Mouse (Mus musculus): ENCODE results near the gene Nptn. TPM values are rescaled to one million over a fixed set of nuclear protein-coding genes. Genes with fewer than 3 reads are reported as not detected.
A peak's percentile ranks its signal among the peaks of the same experiment; 100 is the strongest.
"Not testable (repeated sequence)": the region's sequence is repeated elsewhere in the genome, so short reads cannot be mapped to it uniquely, and the experiment has no call there.

Gene Nptn
- polyA plus RNA-seq, 1 experiment: 44.6 TPM

DNA sequence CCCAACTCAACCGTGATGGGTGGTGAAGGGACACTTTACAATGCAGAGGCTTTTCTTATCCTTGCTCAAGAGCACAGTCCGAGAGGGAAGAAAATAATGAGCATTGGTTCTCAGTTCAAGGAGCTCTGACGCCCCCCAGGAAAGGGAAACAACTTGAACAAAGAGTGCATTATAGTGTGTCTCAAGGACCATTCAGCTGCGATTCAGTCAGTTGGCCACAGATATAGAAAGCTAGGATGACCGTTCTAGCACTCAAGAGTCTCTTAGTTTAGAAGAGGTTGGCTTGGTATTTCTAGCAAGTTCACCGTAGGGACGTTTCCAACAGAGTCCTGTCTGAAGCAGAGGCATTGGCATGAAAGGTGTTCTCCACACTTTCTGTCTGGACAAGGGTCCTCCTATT is 25.4 kb upstream of the Nptn start:
- TF ChIP-seq GATA1 (IDR thresholded peaks at IDR 0.05; ENCODE audit: low read length): no peak
- no peak for TF ChIP-seq TAL1 (IDR thresholded peaks at IDR 0.05; ENCODE audit: low read length)
- Histone ChIP-seq H3K4me1 (ENCODE audit: control insufficient read depth) (peaks cover 21% of the 10 kb centered on the region), H3K36me3 (ENCODE audit: control insufficient read depth) (no peaks in the 10 kb centered on the region), H3K9me3 (ENCODE audit: control insufficient read depth, low read length) (no peaks in the 10 kb centered on the region; the same call in 1 of the 2 replicates), H3K27me3 (ENCODE audit: control insufficient read depth) (peaks cover 70% of the 10 kb centered on the region), H3K4me3 (replicated peaks) (no peak overlapping the region)

DNA sequence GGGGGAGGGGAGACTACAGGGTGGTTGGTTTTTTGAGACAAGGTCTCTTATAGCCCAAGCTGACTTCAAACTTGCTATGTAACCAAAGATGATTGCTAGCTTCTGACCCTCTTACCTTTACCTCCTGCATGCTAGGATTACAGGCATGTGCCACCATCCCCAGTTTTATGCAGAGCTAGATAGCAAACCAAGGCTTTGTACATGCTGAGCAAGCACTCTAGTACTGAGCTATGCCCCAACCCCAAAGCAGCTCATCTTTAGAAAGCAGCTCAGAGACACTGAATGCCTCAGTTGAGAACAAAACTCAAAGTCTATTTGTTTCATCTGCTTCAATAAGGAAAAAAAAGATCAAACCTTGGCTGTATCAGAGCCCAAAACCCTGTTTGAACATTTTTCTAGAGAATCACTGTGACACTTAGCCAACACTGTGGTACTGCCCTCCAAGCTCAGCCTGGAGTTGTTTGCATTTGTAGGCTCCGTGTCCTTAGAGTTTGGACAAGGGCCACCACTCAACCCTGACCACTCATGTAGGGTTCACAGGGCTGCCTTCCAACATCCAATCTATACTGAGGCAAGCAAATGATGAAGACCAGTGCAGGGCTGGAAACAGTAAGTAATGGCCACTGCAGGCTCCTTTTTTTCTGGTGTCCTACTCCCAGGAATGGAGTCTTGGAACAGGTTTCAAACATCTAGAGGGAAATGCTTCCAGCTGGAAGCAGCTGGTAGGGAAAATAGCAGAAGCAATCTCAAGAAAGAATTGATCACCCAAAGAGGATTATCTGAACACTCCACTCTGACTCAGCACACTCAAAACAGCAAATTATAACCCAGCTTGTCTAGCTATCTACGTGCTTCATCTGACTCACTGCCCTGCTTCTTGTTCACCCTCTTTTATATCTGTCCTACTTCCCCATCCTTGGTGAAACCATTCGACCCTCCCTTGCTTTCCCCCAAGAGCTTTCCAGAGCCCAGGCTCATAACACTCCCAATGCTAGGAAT is 24.3 kb upstream of the Nptn start:
- no peak for TF ChIP-seq TAL1 (IDR thresholded peaks at IDR 0.05; ENCODE audit: low read length)
- no peak for TF ChIP-seq GATA1 (IDR thresholded peaks at IDR 0.05; ENCODE audit: low read length)
- H3K36me3 ChIP-seq (ENCODE audit: control insufficient read depth): no peaks in the 10 kb centered on the region
- H3K4me1 ChIP-seq (ENCODE audit: control insufficient read depth): peaks cover 21% of the 10 kb centered on the region
- H3K27me3 ChIP-seq (ENCODE audit: control insufficient read depth): peaks cover 59% of the 10 kb centered on the region
- no peak overlapping the region for H3K4me3 ChIP-seq (replicated peaks)
- H3K9me3 ChIP-seq (ENCODE audit: control insufficient read depth, low read length): no peaks in the 10 kb centered on the region; the same call in 1 of the 2 replicates

- Histone ChIP-seq H3K27me3 (ENCODE audit: control insufficient read depth) (peaks cover 35% of the 10 kb centered on the region), H3K9me3 (ENCODE audit: control insufficient read depth, low read length) (no peaks in the 10 kb centered on the region), H3K4me3 (replicated peaks) (no peak overlapping the region), H3K4me1 (ENCODE audit: control insufficient read depth) (peaks cover 12% of the 10 kb centered on the region), H3K36me3 (ENCODE audit: control insufficient read depth) (no peaks in the 10 kb centered on the region)
- TF ChIP-seq TAL1 (IDR thresholded peaks at IDR 0.05; ENCODE audit: low read length) (no peak), GATA1 (IDR thresholded peaks at IDR 0.05; ENCODE audit: low read length) (no peak)
Observed at GRCm38 (mm10) chr9:58560211-58560610, 21.8 kb upstream of the Nptn start.

- H3K27me3 ChIP-seq (ENCODE audit: control insufficient read depth); H3K9me3 ChIP-seq (ENCODE audit: control insufficient read depth, low read length); H3K4me1 ChIP-seq (ENCODE audit: control insufficient read depth); H3K36me3 ChIP-seq (ENCODE audit: control insufficient read depth); H3K4me3 ChIP-seq (replicated peaks): not testable (repeated sequence)
Observed at GRCm38 (mm10) chr9:58565945-58566344, 16.1 kb upstream of the Nptn start.

GRCm38 (mm10) chr9:58567682-58568081 is 14.4 kb upstream of the Nptn start:
- Histone ChIP-seq H3K4me1 (ENCODE audit: control insufficient read depth) (peaks cover 2% of the 10 kb centered on the region), H3K9me3 (ENCODE audit: control insufficient read depth, low read length) (no peaks in the 10 kb centered on the region), H3K36me3 (ENCODE audit: control insufficient read depth) (no peaks in the 10 kb centered on the region), H3K27me3 (ENCODE audit: control insufficient read depth) (no peaks in the 10 kb centered on the region; the same call in 1 of the 2 replicates), H3K4me3 (replicated peaks) (no peak overlapping the region)
- no peak for TF ChIP-seq TAL1 (IDR thresholded peaks at IDR 0.05; ENCODE audit: low read length)
- TF ChIP-seq GATA1 (IDR thresholded peaks at IDR 0.05; ENCODE audit: low read length): no peak

DNA sequence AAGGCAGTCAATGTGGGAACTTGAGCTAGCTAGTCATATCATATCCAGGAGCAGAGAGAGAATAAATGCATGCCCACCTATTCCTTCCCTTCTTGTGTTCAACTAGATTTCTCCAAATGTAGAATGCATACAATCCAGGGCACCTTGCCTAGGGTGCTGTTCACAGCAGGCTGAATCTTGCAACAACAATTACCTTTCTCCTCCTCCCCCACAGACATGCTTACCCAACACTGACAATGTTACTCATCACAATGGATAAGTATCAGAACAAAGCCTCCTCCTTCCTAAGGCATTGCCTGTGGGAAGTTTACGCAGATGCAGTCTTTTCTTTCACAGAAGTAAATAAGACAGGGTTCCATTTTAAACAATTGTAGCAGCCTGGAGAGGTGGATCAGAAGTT is 11.0 kb upstream of the Nptn start:
- TF ChIP-seq TAL1 (IDR thresholded peaks at IDR 0.05; ENCODE audit: low read length) (no peak), GATA1 (IDR thresholded peaks at IDR 0.05; ENCODE audit: low read length) (no peak)
- no peaks in the 10 kb centered on the region for H3K9me3 ChIP-seq (ENCODE audit: control insufficient read depth, low read length)
- no peaks in the 10 kb centered on the region for H3K36me3 ChIP-seq (ENCODE audit: control insufficient read depth)

DNA sequence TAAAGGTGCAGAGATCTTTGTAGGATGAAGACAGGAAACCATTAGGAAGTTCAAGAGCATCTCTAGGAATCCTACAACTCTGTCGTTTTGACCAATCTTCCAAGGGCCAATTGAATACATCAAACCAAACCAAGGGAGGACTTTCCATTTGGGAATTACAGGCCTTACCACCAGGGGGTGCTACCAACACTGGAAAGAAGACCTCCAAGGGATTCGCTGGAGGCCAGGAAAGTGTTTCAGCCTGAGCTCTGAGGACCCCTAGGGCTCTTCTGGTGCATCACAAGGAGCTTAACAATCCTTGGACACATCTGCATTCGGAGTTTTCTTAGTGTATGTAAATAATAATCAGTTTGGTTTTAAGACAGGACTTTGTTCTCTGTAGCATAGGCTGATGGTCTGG is 3.4 kb upstream of the Nptn start:
- peaks cover 7% of the 10 kb centered on the region for H3K27me3 ChIP-seq (ENCODE audit: control insufficient read depth)
- H3K36me3 ChIP-seq (ENCODE audit: control insufficient read depth): no peaks in the 10 kb centered on the region
- no peak for TF ChIP-seq TAL1 (IDR thresholded peaks at IDR 0.05; ENCODE audit: low read length)
- TF ChIP-seq GATA1 (IDR thresholded peaks at IDR 0.05; ENCODE audit: low read length): no peak
- no peak overlapping the region for H3K4me3 ChIP-seq (replicated peaks)
- no peaks in the 10 kb centered on the region for H3K9me3 ChIP-seq (ENCODE audit: control insufficient read depth, low read length)
- peaks cover 21% of the 10 kb centered on the region for H3K4me1 ChIP-seq (ENCODE audit: control insufficient read depth)

More for the DNA sequence above, 11.0 kb upstream of the Nptn start:
- Histone ChIP-seq H3K4me3 (replicated peaks) (no peak overlapping the region), H3K4me1 (ENCODE audit: control insufficient read depth) (peaks cover 2% of the 10 kb centered on the region), H3K27me3 (ENCODE audit: control insufficient read depth) (peaks cover 9% of the 10 kb centered on the region)

DNA sequence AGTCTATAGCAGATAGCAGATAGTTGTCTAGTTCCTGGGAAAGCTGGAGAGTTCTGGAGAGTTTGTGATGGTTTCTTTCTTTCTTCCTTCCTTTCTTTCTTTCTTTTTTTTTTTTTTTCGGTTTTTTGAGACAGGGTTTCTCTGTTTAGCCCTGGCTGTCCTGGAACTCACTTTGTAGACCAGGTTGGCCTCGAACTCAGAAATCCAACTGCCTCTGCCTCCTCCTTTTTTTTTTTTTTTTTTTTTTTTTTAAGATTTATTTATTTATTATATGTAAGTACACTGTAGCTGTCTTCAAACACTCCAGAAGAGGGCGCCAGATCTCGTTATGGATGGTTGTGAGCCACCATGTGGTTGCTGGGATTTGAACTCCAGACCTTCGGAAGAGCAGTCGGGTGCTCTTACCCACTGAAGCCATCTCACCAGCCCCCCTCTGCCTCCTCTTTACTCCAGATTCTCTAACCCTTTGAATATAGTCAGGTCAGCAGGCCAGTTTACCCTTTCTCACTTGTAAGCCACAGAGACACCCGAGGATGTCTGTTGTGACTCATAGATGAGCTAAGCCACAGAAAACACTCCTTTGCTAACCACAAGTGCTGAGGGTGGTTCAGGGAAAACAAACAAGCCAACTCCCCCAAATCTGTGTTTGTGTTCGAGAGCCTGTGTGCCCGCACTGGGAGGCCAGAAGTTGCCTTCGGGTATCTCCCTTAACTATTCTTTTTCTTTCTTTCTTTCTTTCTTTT is 1.4 kb upstream of the Nptn start:
- H3K4me1 ChIP-seq (ENCODE audit: control insufficient read depth): peaks cover 39% of the 10 kb centered on the region
- not testable (repeated sequence) for H3K4me3 ChIP-seq (replicated peaks); H3K27me3 ChIP-seq (ENCODE audit: control insufficient read depth); H3K9me3 ChIP-seq (ENCODE audit: control insufficient read depth, low read length); H3K36me3 ChIP-seq (ENCODE audit: control insufficient read depth)

DNA sequence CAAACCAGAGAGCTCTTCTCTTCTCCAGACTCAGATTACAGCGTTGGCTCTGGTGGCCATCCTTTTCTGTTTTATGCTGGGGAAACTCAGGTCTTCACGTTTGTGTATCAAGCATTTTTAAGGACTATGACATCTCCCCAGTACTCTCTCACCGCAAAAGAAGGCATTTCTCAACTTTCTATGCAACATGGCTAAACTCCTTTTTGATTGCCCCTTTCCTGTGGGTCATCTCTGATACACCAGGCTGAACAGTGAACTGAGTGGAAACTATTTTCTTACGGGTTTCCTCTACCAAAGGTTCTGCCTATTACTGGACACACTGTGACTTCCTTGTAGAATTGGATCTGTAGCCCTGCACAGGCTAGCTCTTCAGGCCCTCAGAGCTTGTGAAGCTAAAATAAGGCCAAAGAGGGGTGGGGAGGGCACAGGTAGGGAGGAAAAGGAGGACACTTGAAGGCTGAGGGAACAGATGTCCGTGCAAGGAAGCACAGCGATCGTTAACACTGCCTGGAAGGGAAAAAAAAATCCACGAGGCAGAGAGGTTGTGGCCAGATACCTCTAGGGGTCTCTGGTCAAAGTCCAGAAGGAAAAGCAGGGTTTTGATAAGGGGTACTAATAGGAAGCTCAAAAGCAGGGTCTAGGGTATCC is 633 bp upstream of the Nptn start:
- TF ChIP-seq GATA1 (IDR thresholded peaks at IDR 0.05; ENCODE audit: low read length) (no peak), TAL1 (IDR thresholded peaks at IDR 0.05; ENCODE audit: low read length) (no peak)
- H3K36me3 ChIP-seq (ENCODE audit: control insufficient read depth): peaks cover 4% of the 10 kb centered on the region
- no peaks in the 10 kb centered on the region for H3K27me3 ChIP-seq (ENCODE audit: control insufficient read depth)
- H3K9me3 ChIP-seq (ENCODE audit: control insufficient read depth, low read length): no peaks in the 10 kb centered on the region
- H3K4me3 ChIP-seq (replicated peaks): peak overlapping the region; percentile 89
- peaks cover 40% of the 10 kb centered on the region for H3K4me1 ChIP-seq (ENCODE audit: control insufficient read depth)

All from erythroblast, embryonic 14.5 days (primary cell).